Mouse (Mus musculus): ENCODE measurements around the gene Npat.

Gene Npat

DNA sequence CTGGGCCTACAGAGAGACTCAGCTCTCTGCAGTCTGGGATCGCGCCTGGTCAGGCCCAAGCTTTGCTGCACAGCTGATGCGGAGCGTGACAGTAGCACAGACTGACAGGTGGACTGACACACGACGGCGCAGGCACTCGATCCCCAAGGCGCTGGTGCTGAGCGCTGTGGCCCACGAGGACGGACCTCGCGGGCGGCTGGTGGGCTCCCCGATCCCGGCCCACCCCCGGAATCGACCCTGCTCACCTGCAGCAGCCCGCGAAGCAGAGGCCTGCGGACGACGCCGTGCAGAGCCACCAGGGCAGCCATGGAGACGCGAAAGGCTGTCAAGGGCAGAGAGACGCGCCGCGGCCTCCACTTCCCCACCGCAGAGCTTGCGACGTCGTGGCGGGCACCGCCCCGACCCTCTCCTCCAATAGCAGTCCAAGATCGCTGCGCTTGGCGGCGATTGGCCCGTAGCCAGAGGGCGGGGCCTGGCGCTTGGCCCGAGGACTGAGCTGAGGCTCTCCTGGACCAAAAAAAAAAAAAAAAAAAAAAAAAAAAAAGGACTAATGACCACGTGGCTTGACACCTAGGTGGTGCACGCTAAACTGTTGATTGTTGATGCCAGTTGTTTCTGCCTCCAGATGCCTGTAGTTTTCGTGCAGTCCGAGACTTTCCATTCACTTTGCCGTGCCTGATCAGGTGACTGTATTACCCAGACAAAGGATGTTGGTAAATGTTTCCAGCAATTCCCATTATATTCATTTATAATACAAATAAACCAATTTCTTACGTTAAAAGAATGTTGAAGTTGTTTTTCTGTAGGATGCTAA is 73.3 kb downstream of the Npat start, which contains the start of gene Acat1:
TSS of gene Acat1 (minus strand) at position 415 of the 814 bp plus-strand sequence.
- DNase-seq: peak; percentile 98

DNA sequence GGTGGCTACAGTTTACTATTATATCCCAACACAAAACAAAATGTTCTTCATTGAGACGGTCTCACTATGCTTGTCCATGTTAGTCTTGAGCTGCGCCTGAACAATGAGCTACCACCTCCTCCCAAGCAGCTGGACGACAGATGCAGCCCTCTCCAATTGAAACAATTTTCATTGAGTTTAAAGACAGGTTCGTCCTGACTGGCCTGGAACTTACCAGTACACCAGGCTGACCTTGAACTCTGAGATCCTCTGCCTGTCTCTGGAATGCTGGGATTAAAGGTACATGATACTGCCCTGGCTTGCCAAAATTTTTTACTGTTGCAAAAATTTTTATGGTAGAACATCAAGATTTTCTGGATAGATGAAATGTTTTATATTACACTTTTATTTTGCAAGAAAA is 77.4 kb downstream of the Npat start:
- no peak for DNase-seq

GRCm38 (mm10) chr9:53615246-53615645 is 78.4 kb downstream of the Npat start:
- no peak for DNase-seq

All from kidney, adult 9 months (tissue).